Mouse (Mus musculus) heart, adult 18-20 months (tissue): ENCODE data around the gene Abca5. TPM values are rescaled to one million over a fixed set of nuclear protein-coding genes. Genes with fewer than 3 reads are reported as not detected.
"Not testable (repeated sequence)": the region's sequence is repeated elsewhere in the genome, so short reads cannot be mapped to it uniquely, and the experiment has no call there.

Source experiments
- DNase-seq, 2 experiments: peaks; one replicate each; pipeline ENCODE4 v3.0.0; 2021 to 2022; ENCODE audit warnings: mixed read lengths in 1 of 2
- long read RNA-seq, 2 experiments: library from polyadenylated mRNA; stranded (forward); transcript quantifications; one replicate each; pipeline ENCODE4 v2.0.0; 2021
- total RNA-seq, 2 experiments: library from RNA; stranded (reverse); gene quantifications; 2 replicates each; pipeline ENCODE4 v1.2.3; 2021

The Abca5 gene
- total RNA-seq = 1 to 10 TPM; 7.2 to 9.7 TPM
- long read RNA-seq, experiment 1, partial matches to known transcripts = 1 of 2 reads
- long read RNA-seq, experiment 1, other reads (novel, unspliced or antisense) = 1 of 2 reads
- long read RNA-seq, experiment 2 = 0 reads

- DNase-seq = peak; percentile 88 to 89
Measured at GRCm38 (mm10) chr11:110337289-110338245, at the start of gene Abca5. TSS of gene Abca5 (minus strand) at chr11:110337716.

- DNase-seq = no peak
Measured at GRCm38 (mm10) chr11:110385487-110385886, 48.0 kb upstream of the Abca5 start.

- DNase-seq = no peak
Measured at GRCm38 (mm10) chr11:110380310-110380668, 42.8 kb upstream of the Abca5 start.

- peak; percentile 80 to 82 for DNase-seq
Measured at GRCm38 (mm10) chr11:110379661-110380309, 42.3 kb upstream of the Abca5 start.

- no peak for DNase-seq
Measured at GRCm38 (mm10) chr11:110374036-110374435, 36.5 kb upstream of the Abca5 start.

- DNase-seq = peak in 1 of 2 experiments; percentile 7
Measured at GRCm38 (mm10) chr11:110372266-110372954, 34.9 kb upstream of the Abca5 start.

- DNase-seq = no peak
Measured at GRCm38 (mm10) chr11:110371827-110372226, 34.3 kb upstream of the Abca5 start.

GRCm38 (mm10) chr11:110369312-110370019, 31.9 kb upstream of the Abca5 start:
- DNase-seq = peak in 1 of 2 experiments; percentile 7

GRCm38 (mm10) chr11:110367638-110368037, 30.1 kb upstream of the Abca5 start:
- DNase-seq = no peak

GRCm38 (mm10) chr11:110366902-110367301, 29.4 kb upstream of the Abca5 start:
- no peak for DNase-seq

- DNase-seq = peak; percentile 31 to 71
Measured at GRCm38 (mm10) chr11:110365016-110365415, 27.5 kb upstream of the Abca5 start.

GRCm38 (mm10) chr11:110357756-110358551, 20.4 kb upstream of the Abca5 start:
- peak; percentile 24 to 67 for DNase-seq

GRCm38 (mm10) chr11:110355131-110355530, 17.6 kb upstream of the Abca5 start:
- not testable (repeated sequence) for DNase-seq

- no peak for DNase-seq
Measured at GRCm38 (mm10) chr11:110354261-110354660, 16.7 kb upstream of the Abca5 start.

- DNase-seq = no peak
Measured at GRCm38 (mm10) chr11:110348170-110348569, 10.7 kb upstream of the Abca5 start.

GRCm38 (mm10) chr11:110347768-110348167, 10.3 kb upstream of the Abca5 start:
- DNase-seq = no peak

- peak; percentile 31 to 34 for DNase-seq
Measured at GRCm38 (mm10) chr11:110336814-110337288, 665 bp downstream of the Abca5 start.

GRCm38 (mm10) chr11:110330093-110330492, 7.4 kb downstream of the Abca5 start:
- no peak for DNase-seq

- no peak for DNase-seq
Measured at GRCm38 (mm10) chr11:110322266-110322665, 15.2 kb downstream of the Abca5 start.

- no peak for DNase-seq
Measured at GRCm38 (mm10) chr11:110306475-110307168, 30.9 kb downstream of the Abca5 start.
